In the genomic region with DNA sequence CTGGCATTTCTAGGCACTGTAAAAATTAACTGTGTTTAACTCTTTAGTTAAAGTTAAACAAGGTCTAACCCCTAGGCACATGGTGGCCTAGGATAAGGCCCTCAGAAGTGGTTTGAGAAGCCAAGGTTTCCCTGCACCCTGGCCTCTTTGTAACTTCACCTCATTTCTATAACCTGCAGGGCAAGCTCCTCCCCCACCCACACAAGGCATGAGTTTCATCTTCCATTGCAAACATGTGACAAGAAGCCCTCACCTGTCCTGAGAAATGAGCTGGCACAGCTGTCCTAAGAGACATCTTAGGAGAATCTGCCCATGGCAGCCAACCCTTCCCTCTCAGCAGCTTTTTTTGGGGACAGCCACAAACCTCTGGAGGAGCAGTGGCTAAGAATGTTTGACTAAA, we compare ENCODE assay signal across 8 mouse cellular contexts. TPM values are rescaled to one million over a fixed set of nuclear protein-coding genes. Genes with fewer than 3 reads are reported as not detected.
DNase-seq lines count a peak whose midpoint lies in the region; ATAC-seq lines count a peak whose summit lies in the region.

No protein-coding gene starts in this region.

- H3K9ac ChIP-seq in forebrain, embryonic 15.5 days (replicated peaks) = 0 out of 2 replicates have a peak overlapping the region, but pooled peaks have one; percentile 95
- no peak overlapping the region for H3K9ac ChIP-seq in limb, embryonic 11.5 days (ENCODE audit: low read length)

- no peak overlapping the region for H3K27ac ChIP-seq in forebrain, embryonic 15.5 days (replicated peaks)
- H3K27ac ChIP-seq in limb, embryonic 11.5 days (replicated peaks; ENCODE audit: low read depth, low read length) = no peak overlapping the region

- H3K9me3 ChIP-seq in megakaryocyte, embryonic 14.5 days = no peaks in the 10 kb centered on the region
- H3K9me3 ChIP-seq in forebrain, embryonic 15.5 days = no peaks in the 10 kb centered on the region
- no peaks in the 10 kb centered on the region for H3K9me3 ChIP-seq in limb, embryonic 11.5 days (ENCODE audit: control insufficient read depth, low read length)

- peaks cover 18% of the 10 kb centered on the region for H3K36me3 ChIP-seq in megakaryocyte, embryonic 14.5 days (replicated peaks; ENCODE audit: low read length)
- no peaks in the 10 kb centered on the region for H3K36me3 ChIP-seq in forebrain, embryonic 15.5 days
- no peaks in the 10 kb centered on the region for H3K36me3 ChIP-seq in limb, embryonic 11.5 days (ENCODE audit: control insufficient read depth, insufficient read depth, low read length)
- no peaks in the 10 kb centered on the region for H3K36me3 ChIP-seq in splenic B cell, adult 2 months (ENCODE audit: control insufficient read depth, insufficient read depth, low read length, poor library complexity, severe bottlenecking)

- H3K4me2 ChIP-seq in forebrain, embryonic 15.5 days (replicated peaks) = peak overlapping the region; percentile 78
- peak overlapping the region; percentile 75 for H3K4me2 ChIP-seq in limb, embryonic 11.5 days (ENCODE audit: low read depth, severe bottlenecking)

- intact Hi-C loops in left cerebral cortex, postnatal 10 days (cut with DNase I) = no loop called here

- H3K4me3 ChIP-seq in megakaryocyte, embryonic 14.5 days (replicated peaks) = peak overlapping the region; percentile 99
- H3K4me3 ChIP-seq in forebrain, embryonic 15.5 days = peak overlapping the region; percentile 99
- H3K4me3 ChIP-seq in limb, embryonic 11.5 days (ENCODE audit: low read depth, low read length) = no peak overlapping the region

- H3K4me1 ChIP-seq in megakaryocyte, embryonic 14.5 days = peaks cover 72% of the 10 kb centered on the region
- H3K4me1 ChIP-seq in forebrain, embryonic 15.5 days = peaks cover 47% of the 10 kb centered on the region
- peaks cover 15% of the 10 kb centered on the region; the same call in 1 of the 2 replicates for H3K4me1 ChIP-seq in limb, embryonic 11.5 days (ENCODE audit: control insufficient read depth, insufficient read depth, low read length)

- no peak for DNase-seq in limb, embryonic 11.5 days (ENCODE audit: low spot score)
- peak; percentile 29 for DNase-seq in splenic B cell, adult 2 months (ENCODE audit: low read depth, low spot score)
- DNase-seq in urinary bladder, adult 2 months (ENCODE audit: low spot score) = no peak
- no peak for DNase-seq in left cerebral cortex, postnatal 10 days (ENCODE audit: extremely low spot score in 1 of 2, low spot score in 2 of 2)

- ATAC-seq in megakaryocyte, adult 5-6 weeks (ENCODE audit: poor library complexity, severe bottlenecking) = no peak
- no peak for ATAC-seq in forebrain, embryonic 15.5 days (replicated peaks)
- no peak for ATAC-seq in limb, embryonic 11.5 days (ENCODE audit: insufficient number of reproducible peaks, low FRiP score, low TSS enrichment, low read depth)
- ATAC-seq in cerebellum, adult (ENCODE audit: insufficient number of reproducible peaks, low FRiP score, low TSS enrichment) = no peak

- H3K27me3 ChIP-seq in megakaryocyte, embryonic 14.5 days (replicated peaks) = no peaks in the 10 kb centered on the region
- H3K27me3 ChIP-seq in forebrain, embryonic 15.5 days = peaks cover 3% of the 10 kb centered on the region; the same call in 1 of the 2 replicates
- no peaks in the 10 kb centered on the region for H3K27me3 ChIP-seq in limb, embryonic 11.5 days (ENCODE audit: control insufficient read depth, insufficient read depth, low read length)
- no peaks in the 10 kb centered on the region for H3K27me3 ChIP-seq in splenic B cell, adult 2 months (ENCODE audit: control insufficient read depth, insufficient read depth, low read length, poor library complexity, severe bottlenecking)

RNA-seq across cellular contexts. Expression of gene Tspan14, which starts 1.7 kb away (rescaled TPM):
- 20.9 and 22.8 TPM in 2 replicates for polyA plus RNA-seq in megakaryocyte, embryonic 14.5 days (2012; ENCODE audit: insufficient read depth, low replicate concordance)
- total RNA-seq in megakaryocyte, adult 5-6 weeks (2015) = 60.6 and 66.0 TPM in 2 replicates
- total RNA-seq in megakaryocyte, adult 5-6 weeks (2017) = 72.4 and 76.5 TPM in 2 replicates
- 97.5 and 98.3 TPM in 2 replicates for polyA plus RNA-seq in forebrain, embryonic 15.5 days (2015; fragmentation: Nextera tagmentation; extraction: Ambion mirVana)
- polyA plus RNA-seq in limb, embryonic 11.5 days (2014; fragmentation: Nextera tagmentation; extraction: Ambion mirVana) = 79.5 and 87.0 TPM in 2 replicates
- 55.9 and 58.9 TPM in 2 replicates for polyA plus RNA-seq in urinary bladder, adult 2 months (2012; rRNA removed)
- total RNA-seq in left cerebral cortex, postnatal 10 days (2021) = 10 to 100 TPM; 63.3 to 64.5 TPM

RNA-seq across cellular contexts. Expression of gene Fam213a, which starts 48.7 kb away (rescaled TPM):
- 4.5 and 11.6 TPM in 2 replicates for polyA plus RNA-seq in megakaryocyte, embryonic 14.5 days (2012; ENCODE audit: insufficient read depth, low replicate concordance)
- total RNA-seq in megakaryocyte, adult 5-6 weeks (2015) = 1.8 and 3.5 TPM in 2 replicates
- 2.6 and 3.6 TPM in 2 replicates for total RNA-seq in megakaryocyte, adult 5-6 weeks (2017)
- polyA plus RNA-seq in forebrain, embryonic 15.5 days (2015; fragmentation: Nextera tagmentation; extraction: Ambion mirVana) = 75.1 and 76.2 TPM in 2 replicates
- 37.7 and 38.1 TPM in 2 replicates for polyA plus RNA-seq in limb, embryonic 11.5 days (2014; fragmentation: Nextera tagmentation; extraction: Ambion mirVana)
- 52.2 and 61.9 TPM in 2 replicates for polyA plus RNA-seq in urinary bladder, adult 2 months (2012; rRNA removed)
- 100 to 1,000 TPM in 1 of 2 experiments, 10 to 100 TPM in 1; 97.0 to 101 TPM for total RNA-seq in left cerebral cortex, postnatal 10 days (2021)
